Mouse (Mus musculus) yolk sac, embryonic 10.5 days (tissue): Measurements from ENCODE around the gene Ramp2.

Experiments used
- DNase-seq: peaks from one replicate; pipeline ENCODE4 v3.0.0-alpha.2; 2017; ENCODE audit warnings: low spot score

The Ramp2 gene

GRCm38 (mm10) chr11:101235429-101235828, 10.4 kb upstream of the Ramp2 start:
- DNase-seq = no peak

DNA sequence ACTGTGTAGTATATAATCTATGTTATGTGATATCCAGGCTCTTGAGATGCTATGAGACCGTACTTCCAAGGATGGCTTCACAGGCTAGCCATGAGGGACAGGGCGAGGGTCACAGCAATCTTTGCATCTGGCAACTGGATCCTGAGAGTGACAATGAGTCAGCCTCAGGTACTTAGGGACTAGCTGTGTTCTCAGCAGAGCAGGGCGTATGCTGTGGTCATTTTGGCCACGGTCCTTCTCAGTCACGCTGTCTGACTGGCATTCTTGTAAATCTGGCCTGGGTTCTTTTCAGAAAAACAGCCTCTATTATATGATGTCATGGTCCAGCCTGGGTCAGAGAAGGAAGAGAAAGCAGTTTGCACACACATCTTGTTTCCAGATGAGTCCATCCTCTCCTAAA, 9.0 kb upstream of the Ramp2 start:
- no peak for DNase-seq

- DNase-seq = no peak
Observed at GRCm38 (mm10) chr11:101238071-101238647, 7.7 kb upstream of the Ramp2 start.

GRCm38 (mm10) chr11:101245071-101245470, 757 bp upstream of the Ramp2 start:
- peak; percentile 74 for DNase-seq

- no peak for DNase-seq
Observed at GRCm38 (mm10) chr11:101246702-101247012, 829 bp downstream of the Ramp2 start.

- no peak for DNase-seq
Observed at GRCm38 (mm10) chr11:101247521-101248030, 1.7 kb downstream of the Ramp2 start.

DNA sequence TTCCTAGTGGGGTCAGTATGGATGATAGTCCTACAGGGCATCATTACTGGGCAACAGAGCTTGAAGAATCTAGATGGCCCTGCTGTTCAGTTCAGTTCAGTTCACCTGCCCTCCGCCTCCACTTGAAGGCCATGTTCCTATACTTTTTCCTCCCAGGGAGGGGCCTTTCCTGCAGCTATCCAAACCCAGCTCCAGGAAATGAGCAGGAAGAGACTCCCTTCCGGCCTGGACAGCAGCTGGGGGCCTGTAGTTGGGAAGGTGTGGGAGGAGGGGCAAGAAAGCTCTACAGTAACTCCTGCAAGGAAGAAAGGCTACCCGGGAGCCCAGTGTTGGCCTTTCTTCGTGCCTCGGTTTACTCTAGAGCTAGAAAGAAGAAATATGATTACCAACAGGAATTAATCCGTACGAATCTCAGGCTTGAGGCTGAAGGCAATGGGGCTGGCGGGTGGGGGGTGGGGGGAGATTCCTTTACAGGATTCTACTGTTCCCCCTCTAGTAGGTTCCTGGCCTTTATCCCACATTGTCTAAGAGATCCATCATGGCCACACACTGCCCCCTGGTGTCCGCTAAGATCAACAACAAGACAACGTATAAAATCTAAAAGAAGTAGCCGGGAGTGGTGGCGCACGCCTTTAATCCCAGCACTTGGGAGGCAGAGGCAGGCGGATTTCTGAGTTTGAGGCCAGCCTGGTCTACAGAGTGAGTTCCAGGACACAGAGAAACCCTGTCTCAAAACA, 2.6 kb downstream of the Ramp2 start:
- no peak for DNase-seq

- DNase-seq = no peak
Observed at GRCm38 (mm10) chr11:101251031-101251430, 5.2 kb downstream of the Ramp2 start.

- DNase-seq = no peak
Observed at GRCm38 (mm10) chr11:101252941-101253340, 7.1 kb downstream of the Ramp2 start.

DNA sequence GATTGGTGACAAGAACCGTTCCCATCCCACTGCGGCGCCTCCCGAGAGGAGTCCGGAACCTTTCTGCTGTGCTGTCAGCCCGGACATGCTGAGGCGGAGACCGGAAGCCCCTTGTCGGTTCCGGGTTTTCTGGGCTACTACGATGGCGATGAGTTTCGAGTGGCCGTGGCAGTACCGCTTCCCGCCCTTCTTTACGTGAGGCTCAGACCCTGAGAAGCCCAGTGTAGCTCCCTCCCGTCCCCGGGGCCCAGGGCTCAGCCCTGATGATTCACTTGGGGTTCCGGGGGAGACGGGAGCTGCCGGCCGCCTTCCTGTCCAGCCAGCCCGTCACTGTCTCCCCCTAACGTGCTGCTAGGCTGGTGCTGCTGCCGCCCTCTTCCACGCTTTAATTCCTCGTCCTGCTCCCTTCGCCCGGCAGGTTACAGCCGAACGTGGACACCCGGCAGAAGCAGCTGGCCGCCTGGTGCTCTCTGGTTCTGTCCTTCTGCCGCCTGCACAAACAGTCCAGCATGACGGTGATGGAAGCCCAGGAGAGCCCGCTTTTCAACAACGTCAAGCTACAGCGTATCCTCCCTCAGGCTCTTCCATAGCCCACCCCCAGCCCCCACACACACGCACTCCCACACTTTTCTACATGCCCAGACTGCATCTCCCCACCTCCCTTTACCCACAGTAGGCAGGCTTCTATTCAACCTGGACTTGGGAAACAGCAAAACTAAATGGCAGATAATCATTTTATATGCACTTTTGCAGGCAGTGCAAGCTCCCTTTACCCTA, 8.0 kb downstream of the Ramp2 start, which contains the start of gene Vps25:
Vps25 (plus strand) TSS at position 95 of the 777 bp plus-strand sequence.
- DNase-seq = peak; percentile 90

DNA sequence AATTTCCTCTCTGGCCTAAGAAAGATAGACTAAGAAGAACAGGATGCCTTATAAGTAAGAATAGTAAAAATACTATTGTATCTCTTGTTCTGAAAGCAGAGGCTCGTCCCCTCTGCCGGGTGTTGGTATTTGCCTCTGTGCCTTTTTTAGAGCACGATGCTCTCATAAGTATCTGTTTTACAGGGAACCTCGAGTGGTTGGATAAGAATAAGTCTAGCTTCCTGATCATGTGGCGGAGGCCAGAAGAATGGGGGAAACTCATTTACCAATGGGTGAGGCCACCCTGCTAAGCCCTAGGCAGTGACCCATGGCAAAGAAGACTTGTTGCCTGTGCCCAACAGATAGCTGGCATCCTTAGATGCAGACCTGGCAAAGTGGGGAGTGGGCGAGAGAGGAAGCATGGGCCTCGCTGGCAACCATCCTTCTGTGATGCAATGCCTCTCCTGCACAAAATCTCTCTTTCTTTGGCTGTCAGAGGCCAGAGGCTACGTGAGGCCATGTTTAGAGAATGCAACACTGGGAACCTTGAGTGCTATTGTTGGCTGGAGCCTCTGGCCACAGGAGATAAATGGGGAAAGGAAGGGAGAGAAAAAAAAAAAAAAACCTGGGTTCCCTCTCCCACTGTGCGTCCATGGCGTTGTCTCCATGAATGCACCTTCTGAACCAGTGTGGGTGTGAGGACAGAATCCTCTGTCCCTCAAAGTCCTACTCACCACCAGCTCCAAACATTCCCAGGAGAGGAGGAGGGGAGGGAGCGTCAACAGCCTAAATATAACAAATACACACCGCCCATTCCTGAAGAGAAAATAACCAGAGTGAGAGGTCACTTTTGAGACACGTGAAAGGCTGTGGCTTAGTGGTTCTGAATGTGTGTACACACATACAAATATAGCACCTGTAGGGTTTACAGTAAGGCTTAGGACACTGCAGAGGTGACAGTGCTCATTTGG, 10.3 kb downstream of the Ramp2 start:
- no peak for DNase-seq

DNA sequence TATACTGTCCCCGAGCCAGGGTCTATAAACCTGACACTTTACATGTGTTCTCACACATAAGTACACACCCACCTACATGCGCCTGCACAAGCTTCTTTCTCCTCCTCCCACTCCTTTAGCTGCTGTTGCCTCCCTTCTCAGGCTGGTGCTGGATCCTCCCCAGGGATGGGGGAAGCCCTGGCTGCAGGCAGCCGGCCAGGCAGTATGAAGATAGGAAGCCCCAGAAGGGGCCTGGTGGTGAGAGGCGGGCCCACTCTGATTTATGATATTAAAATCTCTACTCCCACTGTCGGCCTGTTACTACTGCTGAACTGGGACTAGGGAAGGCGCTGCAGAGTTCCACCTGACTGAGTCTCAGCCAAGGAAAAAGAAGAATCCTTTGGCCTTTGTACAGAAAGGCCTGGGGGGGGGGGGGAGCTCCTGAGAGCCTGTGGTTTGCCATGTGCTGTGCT, 13.5 kb downstream of the Ramp2 start:
- DNase-seq = no peak

GRCm38 (mm10) chr11:101259948-101260825, 14.4 kb downstream of the Ramp2 start, which contains the start of gene Wnk4:
Gene Wnk4 (plus strand): TSS chr11:101260567.
- peak; percentile 93 for DNase-seq

GRCm38 (mm10) chr11:101260826-101261380, 15.1 kb downstream of the Ramp2 start:
- DNase-seq = no peak

DNA sequence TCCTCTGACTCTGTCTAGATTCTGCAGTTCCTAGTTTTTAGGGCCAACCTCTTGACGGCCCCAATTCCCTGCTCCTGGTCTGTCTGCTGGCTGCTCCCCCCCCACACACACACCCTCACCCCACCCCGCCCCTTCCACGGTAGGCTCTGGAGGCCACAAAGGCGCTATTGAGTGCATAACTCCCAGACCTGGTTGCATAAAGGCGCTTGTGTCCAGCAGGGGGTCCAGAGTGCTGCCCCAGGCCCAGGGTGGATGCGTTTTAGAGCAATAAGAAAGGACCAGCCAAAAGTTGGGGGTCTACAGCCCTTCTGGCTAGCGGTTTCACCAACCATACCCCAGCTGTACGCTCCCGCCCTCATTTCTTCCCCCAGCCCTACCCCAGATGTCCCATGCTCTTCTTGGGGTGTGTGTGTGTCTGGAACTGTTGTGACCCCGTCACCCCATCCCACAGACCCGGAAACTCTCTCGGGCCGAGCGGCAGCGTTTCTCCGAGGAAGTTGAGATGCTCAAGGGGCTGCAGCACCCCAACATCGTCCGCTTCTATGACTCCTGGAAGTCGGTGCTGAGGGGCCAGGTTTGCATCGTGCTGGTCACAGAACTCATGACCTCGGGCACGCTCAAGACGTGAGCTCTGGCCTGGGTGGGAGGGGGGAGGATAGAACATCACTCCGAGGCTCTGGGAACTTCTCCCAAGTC, 16.6 kb downstream of the Ramp2 start:
- no peak for DNase-seq

DNA sequence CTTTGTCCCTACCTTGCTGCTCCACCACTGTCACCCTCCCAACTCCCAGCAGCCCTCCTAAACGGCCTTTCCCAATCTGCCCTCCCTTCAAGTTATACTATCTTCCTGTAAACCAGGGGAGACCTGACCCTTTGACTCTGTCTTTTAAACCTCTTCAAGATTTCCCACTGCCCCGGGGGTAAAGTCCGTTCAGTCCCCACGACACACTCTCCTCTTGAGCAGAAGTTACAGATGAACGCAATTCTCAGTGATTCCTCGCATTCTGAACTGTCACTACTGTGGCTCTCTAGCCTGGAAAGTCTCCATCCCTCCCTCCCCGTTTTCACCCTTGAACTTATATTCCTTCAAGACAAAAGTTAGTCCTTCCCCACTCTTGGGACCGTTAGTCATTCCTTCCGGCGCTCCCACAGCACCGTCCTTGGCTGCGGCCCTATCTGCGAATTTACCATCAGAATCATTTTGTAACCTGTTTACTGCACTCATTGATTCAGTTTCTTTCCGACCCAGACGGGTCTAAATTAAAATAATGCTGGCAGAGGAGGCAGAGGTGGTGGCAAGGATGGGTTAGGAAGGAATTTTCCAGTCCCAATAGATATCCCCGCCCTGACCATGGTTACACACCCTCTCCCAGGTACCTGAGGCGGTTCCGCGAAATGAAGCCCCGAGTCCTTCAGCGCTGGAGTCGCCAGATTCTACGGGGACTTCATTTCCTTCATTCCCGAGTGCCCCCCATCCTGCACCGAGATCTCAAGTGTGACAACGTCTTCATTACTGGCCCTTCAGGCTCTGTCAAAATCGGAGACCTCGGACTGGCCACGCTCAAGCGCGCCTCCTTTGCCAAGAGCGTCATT, 17.5 kb downstream of the Ramp2 start:
- DNase-seq = no peak

- DNase-seq = no peak
Observed at GRCm38 (mm10) chr11:101263989-101264280, 18.1 kb downstream of the Ramp2 start.

DNA sequence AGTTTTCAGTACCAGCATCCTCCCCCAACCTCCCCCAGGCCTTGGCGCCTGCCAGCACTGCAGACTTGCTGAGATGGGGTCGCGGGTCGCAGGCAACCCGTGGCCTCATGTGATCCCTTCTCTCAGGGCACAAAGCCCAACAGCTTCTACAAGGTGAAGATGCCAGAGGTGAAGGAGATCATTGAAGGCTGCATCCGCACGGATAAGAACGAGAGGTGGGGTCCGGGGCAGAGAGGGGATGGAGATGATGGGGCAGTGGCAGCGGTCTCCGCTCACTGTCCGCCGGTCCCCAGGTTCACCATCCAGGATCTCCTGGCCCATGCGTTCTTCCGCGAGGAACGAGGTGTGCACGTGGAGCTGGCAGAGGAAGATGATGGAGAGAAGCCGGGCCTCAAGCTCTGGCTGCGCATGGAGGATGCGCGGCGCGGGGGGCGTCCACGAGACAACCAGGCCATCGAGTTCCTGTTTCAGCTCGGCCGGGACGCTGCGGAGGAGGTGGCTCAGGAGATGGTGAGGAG, 19.2 kb downstream of the Ramp2 start:
- DNase-seq = no peak

- DNase-seq = no peak
Observed at GRCm38 (mm10) chr11:101265906-101266305, 20.1 kb downstream of the Ramp2 start.
